Mouse (Mus musculus) lung, postnatal 0 days (tissue): ENCODE results near the gene Ankrd17. TPM values are rescaled to one million over a fixed set of nuclear protein-coding genes. Genes with fewer than 3 reads are reported as not detected.

ENCODE experiments used
- ATAC-seq: fragments of 200-750 bp; cut with Nextera tagmentation; 2 replicates; pipeline ENCODE4 v1.8.0; 2017; ENCODE audit warnings: moderate library complexity
- DNase-seq: peaks from one replicate; pipeline ENCODE4 v3.0.0-alpha.2; 2016; ENCODE audit warnings: low spot score
- H3K27ac ChIP-seq: fragments of 300-500 bp; sonication (generic); 2 replicates; pipeline ENCODE4 v1.5.1; 2014; ENCODE audit warnings: antibody characterized with exemption, mild to moderate bottlenecking, low read length, mixed read lengths
- H3K27me3 ChIP-seq: fragments of 300-500 bp; sonication (generic); replicated peaks from 2 replicates; pipeline ENCODE4 v1.6.1; 2014; ENCODE audit warnings: low read length, mixed read lengths; ENCODE audit not compliant: insufficient read depth
- H3K36me3 ChIP-seq: fragments of 300-500 bp; sonication (generic); 2 replicates; pipeline ENCODE4 v1.6.1; 2014; ENCODE audit warnings: low read length, mixed read lengths; ENCODE audit not compliant: insufficient read depth
- H3K4me1 ChIP-seq: fragments of 300-500 bp; sonication (generic); 2 replicates; pipeline ENCODE4 v1.6.1; 2014; ENCODE audit warnings: antibody characterized with exemption, low read depth, low read length, mixed read lengths; ENCODE audit not compliant: insufficient read depth
- H3K4me2 ChIP-seq: fragments of 300-500 bp; sonication (generic); replicated peaks from 2 replicates; pipeline ENCODE4 v1.6.1; 2014; ENCODE audit warnings: low read depth, mild to moderate bottlenecking, low read length, moderate library complexity, mixed read lengths
- H3K4me3 ChIP-seq: fragments of 300-500 bp; sonication (generic); 2 replicates; pipeline ENCODE4 v1.5.1; 2014; ENCODE audit warnings: low read depth, low read length
- H3K9ac ChIP-seq: fragments of 300-500 bp; sonication (generic); replicated peaks from 2 replicates; pipeline ENCODE4 v1.6.1; 2014; ENCODE audit warnings: low read depth, mild to moderate bottlenecking
- H3K9me3 ChIP-seq: fragments of 300-500 bp; sonication (generic); 2 replicates; pipeline ENCODE4 v1.6.1; 2016; ENCODE audit warnings: low read length, mixed read lengths
- CTCF ChIP-seq: IDR thresholded peaks from 2 replicates; pipeline ENCODE4 v1.5.1; 2016; ENCODE audit warnings: antibody characterized with exemption, mild to moderate bottlenecking
- EP300 ChIP-seq: IDR thresholded peaks from 2 replicates; pipeline ENCODE4 v1.6.1; 2016; ENCODE audit warnings: antibody characterized with exemption, mild to moderate bottlenecking, control low read depth
- WGBS: fragments of 180-500 bp; shearing (Covaris S2); extraction: QIAGEN DNeasy Blood & Tissue Kit; methylation state at CpG from one replicate; pipeline ENCODE4 v1.1.7; 2014; 5-methylcytosine and 5-hydroxymethylcytosine counted together
- polyA plus RNA-seq: library from polyadenylated mRNA; unstranded; fragments of >200 nt; fragmentation: Nextera tagmentation; extraction: Ambion mirVana; gene quantifications from 2 replicates; pipeline ENCODE4 v1.2.1, GENCODE M21; 2015

Gene Ankrd17
- polyA plus RNA-seq, 1 experiment from 2014 or later: 16.0 TPM

DNA sequence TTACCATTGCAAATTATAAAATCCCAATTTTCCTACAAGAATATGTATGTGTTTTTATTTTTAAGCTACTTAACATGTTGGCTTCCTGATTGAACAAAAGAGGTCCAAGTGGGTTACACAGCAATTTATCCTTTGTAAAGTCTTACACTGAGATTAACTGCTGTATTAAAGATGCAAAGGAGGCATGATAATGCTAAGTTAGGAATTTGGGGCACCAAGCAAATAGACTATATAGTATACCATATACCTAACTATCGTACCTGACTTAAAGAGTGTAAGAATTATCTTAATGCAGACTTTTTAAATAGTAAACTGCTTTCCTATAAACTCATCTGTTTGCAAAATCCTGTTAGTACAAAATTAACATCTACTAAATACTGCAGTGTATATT is 26.4 kb downstream of the Ankrd17 start:
- Histone ChIP-seq H3K27ac (no peak overlapping the region), H3K36me3 (no peaks in the 10 kb centered on the region), H3K27me3 (no peaks in the 10 kb centered on the region), H3K9me3 (no peaks in the 10 kb centered on the region), H3K4me3 (no peak overlapping the region), H3K4me2 (no peak overlapping the region), H3K9ac (no peak overlapping the region), H3K4me1 (peaks cover 10% of the 10 kb centered on the region; the same call in 1 of the 2 replicates)
- TF ChIP-seq EP300 (no peak; the same call in 1 of the 2 replicates), CTCF (no peak)
- ATAC-seq: no peak
- DNase-seq: no peak
- WGBS: 94% methylated on average over 1 of the region's 1 CpGs

DNA sequence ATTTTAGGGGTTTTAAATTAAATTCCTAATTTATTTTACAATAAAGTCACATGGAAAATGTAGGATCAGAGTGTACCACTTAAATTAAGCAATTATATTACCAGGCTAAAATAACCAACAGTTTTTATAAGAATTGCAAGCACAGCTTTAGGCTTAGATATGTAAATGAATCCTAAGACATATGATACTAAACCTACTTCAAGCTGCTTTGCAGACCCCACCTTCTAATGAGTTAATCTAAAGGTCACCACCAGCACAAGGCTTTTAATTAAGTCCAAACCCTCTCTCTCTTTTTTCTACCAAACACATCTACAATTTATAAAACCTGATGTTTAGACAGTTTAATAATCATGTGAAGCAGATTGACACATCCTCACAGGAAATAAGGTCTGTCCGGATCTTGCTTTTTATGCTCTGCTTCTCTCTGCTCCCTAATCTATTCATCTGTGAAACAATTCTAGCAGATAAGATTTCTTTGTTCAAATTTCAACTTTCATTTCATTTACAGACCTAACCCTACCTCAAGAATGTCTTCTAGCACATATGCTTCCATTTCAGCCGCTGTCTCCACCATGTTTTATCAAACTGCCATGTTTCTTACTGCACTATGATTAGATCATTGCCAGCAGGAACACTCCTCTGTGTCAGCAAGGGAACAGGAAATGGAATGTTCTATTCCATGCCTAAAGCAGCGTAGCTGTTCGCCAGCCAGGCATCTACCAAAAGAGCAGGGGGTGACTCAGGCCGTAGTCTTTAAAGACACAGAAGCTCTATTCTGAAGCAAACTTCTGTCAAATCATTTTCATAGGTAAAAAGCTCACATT is 27.0 kb downstream of the Ankrd17 start:
- no peak for TF ChIP-seq CTCF
- TF ChIP-seq EP300: no peak; the same call in none of the 2 replicates
- Histone ChIP-seq H3K36me3 (no peaks in the 10 kb centered on the region), H3K4me1 (peaks cover 10% of the 10 kb centered on the region; the same call in 1 of the 2 replicates), H3K9ac (no peak overlapping the region), H3K4me3 (peak overlapping the region; percentile 19; the same call in 1 of the 2 replicates), H3K27me3 (no peaks in the 10 kb centered on the region), H3K9me3 (no peaks in the 10 kb centered on the region), H3K27ac (peak overlapping the region; percentile 43; the same call in 1 of the 2 replicates), H3K4me2 (peak overlapping the region; percentile 23; the same call in 1 of the 2 replicates)
- ATAC-seq: peak; percentile 96
- DNase-seq: peak; percentile 86
- 28% methylated on average over 5 of the region's 5 CpGs for WGBS

DNA sequence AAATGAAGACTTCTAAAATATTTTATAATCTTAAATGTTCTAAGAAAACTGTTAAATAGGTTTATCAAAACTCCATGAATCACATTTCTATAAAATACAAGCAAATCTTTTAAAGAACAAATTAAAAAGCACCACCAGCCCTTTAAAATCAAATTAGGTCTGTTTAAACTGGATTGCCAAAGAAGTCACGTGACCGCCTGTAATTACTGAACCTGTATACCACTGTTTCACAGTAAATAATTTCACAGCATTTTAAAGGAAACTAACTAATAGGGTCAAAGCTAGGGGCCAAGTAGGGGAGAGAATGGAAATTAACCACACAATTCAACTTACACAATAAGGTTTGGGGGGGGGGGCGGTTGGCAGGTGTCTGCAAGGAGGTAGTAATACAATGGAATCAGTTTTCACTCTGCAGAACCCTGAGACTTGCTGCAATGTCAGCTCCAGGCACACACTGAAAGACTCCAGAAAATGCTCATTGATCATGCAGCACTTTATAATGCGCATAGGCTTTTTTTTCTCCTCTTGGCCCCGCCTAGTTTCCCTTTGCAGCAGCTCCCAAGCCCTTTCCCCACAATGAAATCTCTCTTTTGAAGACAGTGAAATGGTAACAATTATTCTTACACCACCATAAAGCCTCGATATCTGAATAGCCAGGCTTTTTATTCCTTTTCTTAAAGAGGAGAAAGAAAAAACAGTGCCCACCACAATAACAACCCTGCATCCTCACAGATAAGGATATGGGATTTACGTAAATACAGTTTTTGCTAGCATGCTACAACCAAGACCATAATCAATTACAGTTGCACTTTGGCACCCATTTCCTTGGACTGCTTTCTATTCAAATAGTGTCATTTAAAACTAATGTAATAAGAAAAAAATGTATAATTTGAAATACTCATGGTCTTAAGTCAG is 27.9 kb downstream of the Ankrd17 start:
- Histone ChIP-seq H3K4me2 (no peak overlapping the region), H3K36me3 (no peaks in the 10 kb centered on the region), H3K4me1 (peaks cover 10% of the 10 kb centered on the region; the same call in 1 of the 2 replicates), H3K27ac (no peak overlapping the region), H3K4me3 (no peak overlapping the region), H3K9me3 (no peaks in the 10 kb centered on the region), H3K27me3 (no peaks in the 10 kb centered on the region), H3K9ac (no peak overlapping the region)
- TF ChIP-seq EP300 (no peak), CTCF (no peak)
- ATAC-seq (no peak), DNase-seq (no peak)
- WGBS: 77% methylated on average over 7 of the region's 7 CpGs

DNA sequence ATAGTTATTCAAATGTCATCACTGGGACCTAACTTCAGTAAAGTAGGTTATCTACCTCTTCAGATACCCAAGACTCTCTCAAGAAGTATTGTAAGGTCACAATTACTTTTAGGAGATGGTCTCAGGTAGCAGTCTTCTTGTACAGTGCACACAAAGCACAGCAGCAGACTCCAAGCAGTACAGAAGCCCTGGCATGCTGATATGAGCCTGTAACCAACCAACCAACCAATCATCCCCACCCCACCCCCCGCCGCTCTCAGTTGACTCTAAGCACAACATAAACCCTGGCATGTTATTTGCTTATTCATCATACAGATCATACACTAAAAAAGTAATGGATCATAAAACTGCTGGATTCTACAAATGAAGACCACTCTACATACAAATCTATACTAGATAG is 33.9 kb downstream of the Ankrd17 start:
- DNase-seq (no peak), ATAC-seq (no peak)
- WGBS: 92% methylated on average over 2 of the region's 2 CpGs

DNA sequence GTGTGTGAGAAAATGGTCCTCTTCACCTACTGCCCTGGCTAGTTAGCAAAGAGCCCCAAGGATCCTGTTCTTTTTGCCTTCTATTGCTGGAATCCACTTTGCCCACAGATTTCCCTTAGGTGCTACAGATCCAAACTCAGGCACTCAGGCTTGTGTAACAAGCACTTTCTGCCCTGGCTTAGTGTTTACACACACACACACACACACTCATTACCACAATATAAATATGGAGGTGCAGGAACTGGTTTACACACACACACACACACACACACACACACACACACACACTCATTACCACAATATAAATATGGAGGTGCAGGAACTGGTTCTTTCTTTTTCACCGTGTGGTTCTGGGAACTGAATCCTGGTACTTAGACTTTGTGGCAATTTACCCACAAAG is 35.3 kb downstream of the Ankrd17 start:
- Histone ChIP-seq H3K4me3 (no peak overlapping the region), H3K27ac (no peak overlapping the region), H3K36me3 (no peaks in the 10 kb centered on the region), H3K9me3 (no peaks in the 10 kb centered on the region), H3K4me1 (peaks cover 4% of the 10 kb centered on the region; the same call in 1 of the 2 replicates), H3K27me3 (no peaks in the 10 kb centered on the region), H3K4me2 (no peak overlapping the region), H3K9ac (no peak overlapping the region)
- DNase-seq: peak; percentile 48
- ATAC-seq: peak; percentile 74
- WGBS: 27% methylated on average over 1 of the region's 1 CpGs
- TF ChIP-seq EP300: no peak
- no peak for TF ChIP-seq CTCF

More for the DNA sequence above, 33.9 kb downstream of the Ankrd17 start:
- Histone ChIP-seq H3K9ac (no peak overlapping the region), H3K36me3 (no peaks in the 10 kb centered on the region), H3K4me2 (no peak overlapping the region), H3K27me3 (no peaks in the 10 kb centered on the region), H3K4me3 (no peak overlapping the region), H3K27ac (no peak overlapping the region), H3K9me3 (no peaks in the 10 kb centered on the region), H3K4me1 (peaks cover 4% of the 10 kb centered on the region; the same call in 1 of the 2 replicates)
- no peak for TF ChIP-seq EP300
- TF ChIP-seq CTCF: no peak

DNA sequence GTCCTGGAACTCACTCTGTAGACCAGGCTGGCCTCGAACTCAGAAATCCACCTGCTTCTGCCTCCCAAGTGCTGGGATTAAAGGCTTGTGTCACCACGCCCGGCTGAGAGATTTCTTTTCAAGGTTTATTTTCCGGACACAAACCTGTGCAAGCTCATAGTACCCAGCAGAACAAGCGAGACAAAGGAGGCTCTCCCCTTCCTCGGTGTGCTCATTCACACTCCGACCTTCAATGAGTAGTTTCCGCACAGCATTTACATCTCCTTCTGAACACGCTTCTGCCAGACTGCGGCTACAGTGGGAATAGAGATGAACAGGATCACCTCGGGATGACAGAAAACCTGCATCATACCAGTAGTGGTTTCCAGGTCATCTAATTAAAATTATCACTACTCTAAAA is 68.0 kb downstream of the Ankrd17 start:
- H3K9ac ChIP-seq: no peak overlapping the region
- DNase-seq: no peak
- no peak overlapping the region for H3K27ac ChIP-seq
- TF ChIP-seq EP300 (no peak), CTCF (no peak)
- no peak overlapping the region for H3K4me2 ChIP-seq
- H3K4me3 ChIP-seq: no peak overlapping the region
- H3K36me3 ChIP-seq: no peaks in the 10 kb centered on the region; the same call in 1 of the 2 replicates
- WGBS: 94% methylated on average over 11 of the region's 11 CpGs
- no peaks in the 10 kb centered on the region for H3K4me1 ChIP-seq
- no peaks in the 10 kb centered on the region for H3K9me3 ChIP-seq
- no peak for ATAC-seq
- no peaks in the 10 kb centered on the region for H3K27me3 ChIP-seq
